Mouse (Mus musculus) liver, postnatal 0 days (tissue): ENCODE results near the gene Ces1d.

Source experiments
- CTCF ChIP-seq: sonication (generic); IDR thresholded peaks from 2 replicates; pipeline ENCODE4 v1.5.1; 2016; ENCODE audit warnings: antibody characterized with exemption, low read depth
- EP300 ChIP-seq: IDR thresholded peaks from 2 replicates; pipeline ENCODE4 v1.6.1; 2016; ENCODE audit warnings: antibody characterized with exemption, low read depth, mild to moderate bottlenecking

DNA sequence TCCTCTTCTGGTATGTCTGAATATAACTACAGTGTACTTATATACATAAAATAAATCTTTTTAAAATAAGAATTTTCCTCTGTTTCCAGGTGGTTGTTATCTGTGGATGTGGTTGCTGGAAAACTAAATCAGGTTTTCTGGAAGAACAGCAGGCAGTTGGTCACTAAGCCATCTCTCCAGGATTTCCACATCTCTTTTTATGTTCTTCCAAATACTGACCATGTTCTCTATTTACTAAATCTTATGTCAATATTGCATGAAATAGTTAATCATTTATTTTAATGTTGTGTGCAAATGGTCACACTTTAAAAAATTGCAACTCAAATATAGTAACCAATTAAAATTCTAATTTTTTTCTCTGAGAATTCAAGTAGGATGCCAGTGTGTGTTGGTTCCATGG lies 50.3 kb downstream of the Ces1d start:
- TF ChIP-seq CTCF, result no peak
- no peak for TF ChIP-seq EP300
